Mouse (Mus musculus): ENCODE measurements around the gene P2rx5. TPM values are rescaled to one million over a fixed set of nuclear protein-coding genes. Genes with fewer than 3 reads are reported as not detected.

Gene P2rx5
- total RNA-seq (2012; rRNA removed) (0.21 and 0.25 TPM in 2 replicates), total RNA-seq (2014; rRNA removed) (0.09 and 0.40 TPM in 2 replicates), polyA plus RNA-seq (2012; ENCODE audit: insufficient read length, low read depth) (0.80 and 0.83 TPM in 2 replicates)

DNA sequence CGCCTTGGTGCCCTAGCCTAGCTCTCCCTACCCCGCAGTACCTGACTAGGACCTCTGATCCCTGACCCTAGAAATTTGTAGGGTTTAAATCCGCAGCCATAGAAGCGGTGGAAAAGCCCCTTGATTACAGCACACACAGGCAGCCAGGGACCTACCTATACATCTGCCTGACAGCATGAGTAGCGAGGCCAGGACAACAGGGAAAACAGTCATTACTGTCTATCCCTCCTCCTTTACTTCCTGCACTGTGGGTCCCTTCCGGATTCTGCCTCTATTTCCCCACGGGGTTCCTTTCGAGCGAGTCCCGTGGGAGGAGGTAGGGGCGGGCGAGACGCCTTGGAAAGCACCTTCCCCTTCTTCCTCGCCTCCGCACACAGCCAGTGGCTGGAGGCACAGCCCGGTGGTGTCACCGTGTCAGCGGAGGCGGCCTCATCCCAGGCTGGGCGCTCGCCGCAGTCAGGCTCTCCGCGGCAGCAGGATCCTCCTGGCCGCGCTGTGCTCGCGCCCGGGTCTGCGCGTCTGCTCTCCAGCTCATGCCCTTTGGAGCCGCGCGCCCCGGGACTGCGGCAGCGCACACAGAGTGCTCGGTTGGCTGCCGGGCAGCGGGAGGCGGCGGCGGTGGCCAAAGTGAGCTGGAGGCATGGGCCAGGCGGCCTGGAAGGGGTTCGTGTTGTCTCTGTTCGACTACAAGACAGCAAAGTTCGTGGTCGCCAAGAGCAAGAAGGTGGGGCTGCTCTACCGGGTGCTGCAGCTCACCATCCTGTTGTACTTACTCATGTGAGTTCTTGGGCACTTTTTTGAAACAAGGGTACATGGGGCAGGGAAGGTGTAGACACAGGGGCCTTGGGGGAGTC lies at the start of gene P2rx5:
TSS of gene P2rx5 (plus strand) at position 465 of the 854 bp plus-strand sequence.
- peak; percentile 35 for DNase-seq (ENCODE audit: extremely low read depth)
- Histone ChIP-seq H3K9me3 (replicated peaks; ENCODE audit: low read length) (no peaks in the 10 kb centered on the region), H3K9ac (ENCODE audit: insufficient read depth, low read depth) (no peak within 1 kb of the TSS), H3K27ac (ENCODE audit: insufficient read depth, low read depth) (no peak within 1 kb of the TSS), H3K4me2 (ENCODE audit: insufficient read depth, low read depth, poor library complexity, severe bottlenecking) (peak within 1 kb of the TSS; percentile 23; the same call in 1 of the 2 replicates), H3K4me3 (replicated peaks in 1 of 3; ENCODE audit: low read depth in 2 of 3, low read length in 2 of 3, poor library complexity in 1 of 3) (peak within 1 kb of the TSS in 2 of 3 experiments; percentile 5 to 38), H3K79me2 (replicated peaks; ENCODE audit: control insufficient read depth, extremely low read depth, insufficient read depth, poor library complexity, severe bottlenecking) (no peaks in the 10 kb centered on the region), H3K4me1 (ENCODE audit: control insufficient read depth in 1 of 2, insufficient read depth in 2 of 2) (peaks cover 0 to 21% of the 10 kb centered on the region in 2 experiments; a peak in 3 of 4 replicates), H3K27me3 (replicated peaks) (peaks cover 53% of the 10 kb centered on the region), H3K36me3 (replicated peaks in 1 of 2; ENCODE audit: control insufficient read depth in 1 of 2, insufficient read depth in 1 of 2, low read length in 1 of 2) (peaks cover 0 to 2% of the 10 kb centered on the region in 2 experiments)
- TF ChIP-seq CHD2 (IDR thresholded peaks at IDR 0.05; ENCODE audit: low read length) (no peak), PAX5 (IDR thresholded peaks at IDR 0.05; ENCODE audit: low read length) (no peak), ZC3H11A (IDR thresholded peaks at IDR 0.05; ENCODE audit: low read depth, low read length) (no peak), UBTF (IDR thresholded peaks at IDR 0.05; ENCODE audit: low read depth, low read length) (0 out of 2 replicates have a peak, but pooled peaks have one; percentile 35), CHD1 (IDR thresholded peaks at IDR 0.05; ENCODE audit: low read depth, low read length) (no peak), BHLHE40 (IDR thresholded peaks at IDR 0.05; ENCODE audit: low read depth, low read length) (no peak), MAZ (IDR thresholded peaks at IDR 0.05; ENCODE audit: low read depth, low read length) (no peak), ZMIZ1 (IDR thresholded peaks at IDR 0.05; ENCODE audit: low read depth, low read length) (0 out of 2 replicates have a peak, but pooled peaks have one; percentile 35), ELF1 (IDR thresholded peaks at IDR 0.05; ENCODE audit: low read depth, low read length) (no peak), POLR2AphosphoS2 (IDR thresholded peaks at IDR 0.05; ENCODE audit: low read depth, low read length) (no peak)
- in situ Hi-C loops (cut with MboI; ENCODE audit: low pct_ligation_motif_present, low pct_unique_long_range_greater_than_20kb, low sequenced_read_pairs) (no loop called here), dilution Hi-C loops (cut with MboI; ENCODE audit: extremely low pct_ligation_motif_present, extremely low pct_unique_long_range_greater_than_20kb, low sequenced_read_pairs) (no loop called here)

DNA sequence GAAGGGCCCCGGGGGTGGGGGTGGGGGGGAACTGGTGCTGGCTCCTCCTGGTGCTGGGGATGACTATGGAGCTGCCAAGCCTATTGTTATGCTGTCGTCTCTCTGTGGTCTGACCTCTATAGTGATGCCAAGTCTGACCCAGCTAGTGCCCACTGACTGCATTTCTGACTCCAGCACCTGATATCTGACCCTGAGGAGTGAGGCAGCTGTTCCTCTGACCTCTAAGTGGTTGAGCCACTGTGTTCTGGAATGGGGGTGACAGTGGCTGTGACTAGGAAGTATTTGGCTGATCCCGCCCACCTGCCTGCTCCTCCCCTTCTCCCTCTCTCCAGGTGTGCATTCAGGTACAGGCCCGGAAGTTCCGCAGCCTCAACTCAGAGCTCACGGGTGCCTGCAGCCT lies 48.8 kb upstream of the P2rx5 start:
- TF ChIP-seq MAZ (IDR thresholded peaks at IDR 0.05; ENCODE audit: low read depth, low read length) (no peak), HCFC1 (IDR thresholded peaks at IDR 0.05; ENCODE audit: low read depth, low read length) (no peak), JUN (IDR thresholded peaks at IDR 0.05; ENCODE audit: insufficient read depth, low read depth, low read length) (no peak), MAFK (IDR thresholded peaks at IDR 0.05; ENCODE audit: insufficient replicate concordance, low read length) (no peak), SMC3 (IDR thresholded peaks at IDR 0.05; ENCODE audit: low read depth, low read length) (no peak), BHLHE40 (IDR thresholded peaks at IDR 0.05; ENCODE audit: low read depth, low read length) (no peak), USF1 (IDR thresholded peaks at IDR 0.05; ENCODE audit: low read depth, low read length) (no peak), ELF1 (IDR thresholded peaks at IDR 0.05; ENCODE audit: low read depth, low read length) (no peak), RCOR1 (conservative IDR thresholded peaks at IDR 0.05; ENCODE audit: low read depth, low read length) (no peak), MXI1 (IDR thresholded peaks at IDR 0.05; ENCODE audit: low read depth, low read length) (no peak), CHD2 (IDR thresholded peaks at IDR 0.05; ENCODE audit: low read length) (no peak), POLR2AphosphoS2 (IDR thresholded peaks at IDR 0.05; ENCODE audit: low read depth, low read length) (no peak), MEF2A (IDR thresholded peaks at IDR 0.05; ENCODE audit: borderline replicate concordance, low read depth, low read length) (no peak), TBP (conservative IDR thresholded peaks at IDR 0.05; ENCODE audit: low read depth, low read length) (no peak), CHD1 (IDR thresholded peaks at IDR 0.05; ENCODE audit: low read depth, low read length) (no peak), E2F4 (IDR thresholded peaks at IDR 0.05; ENCODE audit: insufficient replicate concordance, low read depth, low read length) (no peak), RAD21 (IDR thresholded peaks at IDR 0.05; ENCODE audit: low read depth, low read length) (no peak), UBTF (IDR thresholded peaks at IDR 0.05; ENCODE audit: low read depth, low read length) (no peak)
- in situ Hi-C loops (cut with MboI; ENCODE audit: low pct_ligation_motif_present, low pct_unique_long_range_greater_than_20kb, low sequenced_read_pairs), result no loop called here

More for the DNA sequence above, 48.8 kb upstream of the P2rx5 start:
- dilution Hi-C loops (cut with MboI; ENCODE audit: extremely low pct_ligation_motif_present, extremely low pct_unique_long_range_greater_than_20kb, low sequenced_read_pairs), result no loop called here
- DNase-seq (ENCODE audit: extremely low read depth), result no peak
- Histone ChIP-seq H3K9ac (ENCODE audit: insufficient read depth, low read depth) (no peak overlapping the region), H3K4me3 (replicated peaks in 1 of 3; ENCODE audit: low read depth in 2 of 3, low read length in 2 of 3, poor library complexity in 1 of 3) (no peak overlapping the region), H3K36me3 (replicated peaks in 1 of 2; ENCODE audit: control insufficient read depth in 1 of 2, insufficient read depth in 1 of 2, low read length in 1 of 2) (no peaks in the 10 kb centered on the region), H3K9me3 (replicated peaks; ENCODE audit: low read length) (no peaks in the 10 kb centered on the region), H3K4me2 (ENCODE audit: insufficient read depth, low read depth, poor library complexity, severe bottlenecking) (no peak overlapping the region), H3K4me1 (ENCODE audit: control insufficient read depth in 1 of 2, insufficient read depth in 2 of 2) (peaks cover 0 to 24% of the 10 kb centered on the region in 2 experiments; a peak in 2 of 4 replicates), H3K27ac (ENCODE audit: insufficient read depth, low read depth) (no peak overlapping the region), H3K27me3 (replicated peaks) (no peaks in the 10 kb centered on the region), H3K79me2 (replicated peaks; ENCODE audit: control insufficient read depth, extremely low read depth, insufficient read depth, poor library complexity, severe bottlenecking) (no peaks in the 10 kb centered on the region)

All from CH12.LX (cell line).